Mouse (Mus musculus): Measurements from ENCODE around the gene Insig2. TPM values are rescaled to one million over a fixed set of nuclear protein-coding genes. Genes with fewer than 3 reads are reported as not detected.

The Insig2 gene
- polyA plus RNA-seq (2016; fragmentation: Nextera tagmentation; extraction: Ambion mirVana), result 17.6 and 24.0 TPM in 2 replicates

DNA sequence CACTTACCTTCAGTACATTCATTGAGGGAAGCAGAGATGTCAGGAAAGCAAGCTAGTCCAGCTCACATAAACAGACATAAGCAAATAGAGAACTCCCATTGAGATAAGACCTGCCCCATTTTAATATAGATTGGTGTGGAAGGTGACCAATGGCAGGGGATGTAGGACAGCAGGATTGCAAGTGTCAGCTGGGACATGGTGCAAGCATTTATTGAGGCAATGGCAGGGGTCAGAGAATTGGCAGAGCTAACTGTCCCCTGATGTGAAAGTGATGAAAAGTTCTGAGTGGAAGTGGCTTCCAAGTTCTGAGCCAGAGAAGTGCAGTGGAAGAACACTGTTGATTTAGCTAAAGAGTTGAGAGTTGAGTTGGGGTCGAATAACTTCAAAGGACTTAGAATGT, at the start of gene Insig2:
Gene Insig2, minus strand, starts transcription at position 105 of the 400 bp plus-strand sequence.
- Histone ChIP-seq H3K4me3 (no peak within 1 kb of the TSS), H3K27me3 (ENCODE audit: insufficient read depth, poor library complexity, severe bottlenecking) (no peaks in the 10 kb centered on the region), H3K27ac (no peak within 1 kb of the TSS), H3K36me3 (peaks cover 8% of the 10 kb centered on the region), H3K4me1 (replicated peaks) (peaks cover 9% of the 10 kb centered on the region), H3K9me3 (no peaks in the 10 kb centered on the region)
- no peak for DNase-seq (ENCODE audit: low spot score)
- 87% methylated on average over 1 of the region's 1 CpGs for WGBS

DNA sequence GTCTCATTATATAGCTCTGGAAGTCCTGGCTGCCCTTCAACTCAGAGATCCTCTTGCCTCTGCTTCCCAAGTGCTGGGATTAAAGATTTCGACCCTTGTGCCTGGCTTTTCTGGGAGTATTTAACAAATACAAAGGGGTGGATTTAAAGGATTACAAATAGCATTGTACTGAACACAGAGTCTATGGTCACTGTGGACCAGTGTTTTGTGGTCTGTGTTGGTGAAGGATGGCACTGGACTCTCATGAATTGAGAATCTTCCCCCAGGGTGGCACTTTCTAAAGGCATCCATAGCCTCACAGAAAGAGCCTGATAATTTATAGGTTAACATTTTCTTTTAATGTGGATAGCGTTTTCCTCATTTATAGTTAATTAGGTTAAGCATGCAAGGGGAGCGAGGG, 49.2 kb upstream of the Insig2 start:
- Histone ChIP-seq H3K9me3 (no peaks in the 10 kb centered on the region), H3K27ac (no peak overlapping the region), H3K4me1 (replicated peaks) (no peaks in the 10 kb centered on the region), H3K36me3 (no peaks in the 10 kb centered on the region), H3K27me3 (ENCODE audit: insufficient read depth, poor library complexity, severe bottlenecking) (no peaks in the 10 kb centered on the region), H3K4me3 (no peak overlapping the region)
- 87% methylated on average over 3 of the region's 3 CpGs for WGBS
- no peak for DNase-seq (ENCODE audit: low spot score)

GRCm38 (mm10) chr1:121380033-121380432, 47.6 kb upstream of the Insig2 start:
- 82% methylated on average over 3 of the region's 3 CpGs for WGBS
- no peak for DNase-seq (ENCODE audit: low spot score)
- H3K36me3 ChIP-seq, result no peaks in the 10 kb centered on the region

DNA sequence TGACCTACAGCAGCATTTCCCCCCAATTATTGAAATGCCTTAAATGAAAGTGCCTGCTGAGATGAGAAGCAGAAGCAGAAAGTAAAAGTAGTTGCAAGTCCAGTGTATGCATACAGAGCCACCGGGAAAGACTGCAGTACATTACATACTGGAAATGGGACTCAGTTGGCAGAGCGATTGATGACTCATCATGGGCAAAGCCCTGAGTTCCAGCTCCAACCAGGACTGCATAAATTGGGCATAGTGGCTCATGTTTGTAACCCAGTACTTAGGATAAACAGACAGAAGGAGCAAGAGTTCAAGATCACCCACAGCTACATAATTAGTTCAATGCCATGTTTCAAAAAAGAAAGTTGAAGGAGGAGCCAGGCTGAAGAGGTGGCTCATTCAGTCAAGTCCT, 45.5 kb upstream of the Insig2 start:
- no peak for DNase-seq (ENCODE audit: low spot score)
- H3K9me3 ChIP-seq, result no peaks in the 10 kb centered on the region
- WGBS, result 88% methylated on average over 2 of the region's 2 CpGs
- H3K27ac ChIP-seq, result no peak overlapping the region
- no peaks in the 10 kb centered on the region for H3K4me1 ChIP-seq (replicated peaks)
- H3K27me3 ChIP-seq (ENCODE audit: insufficient read depth, poor library complexity, severe bottlenecking), result no peaks in the 10 kb centered on the region
- H3K4me3 ChIP-seq, result no peak overlapping the region
- no peaks in the 10 kb centered on the region for H3K36me3 ChIP-seq

More at GRCm38 (mm10) chr1:121380033-121380432, 47.6 kb upstream of the Insig2 start:
- Histone ChIP-seq H3K27me3 (ENCODE audit: insufficient read depth, poor library complexity, severe bottlenecking) (no peaks in the 10 kb centered on the region), H3K9me3 (no peaks in the 10 kb centered on the region), H3K27ac (no peak overlapping the region), H3K4me3 (no peak overlapping the region), H3K4me1 (replicated peaks) (no peaks in the 10 kb centered on the region)

DNA sequence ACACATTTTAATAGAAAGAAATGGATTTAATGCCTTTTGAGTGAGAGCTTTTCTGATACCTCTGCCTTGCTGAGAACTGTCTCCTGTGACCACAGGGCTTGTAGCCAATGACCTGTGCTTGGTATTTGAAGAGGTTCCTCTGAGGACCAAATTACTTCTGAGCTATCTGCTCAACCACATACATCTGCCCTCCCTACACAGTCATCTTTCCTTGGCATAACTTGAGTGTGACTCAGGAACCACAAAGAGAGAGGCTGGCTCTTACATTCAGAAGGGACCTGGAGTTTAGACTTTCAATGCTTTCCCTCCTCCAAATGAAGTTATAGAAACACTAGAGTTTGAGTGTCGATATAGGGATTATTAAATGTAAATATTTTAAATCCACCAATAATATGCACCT, 45.0 kb upstream of the Insig2 start:
- no peak overlapping the region for H3K4me3 ChIP-seq
- H3K27me3 ChIP-seq (ENCODE audit: insufficient read depth, poor library complexity, severe bottlenecking), result no peaks in the 10 kb centered on the region
- no peaks in the 10 kb centered on the region for H3K36me3 ChIP-seq
- WGBS, result 83% methylated on average over 1 of the region's 1 CpGs
- DNase-seq (ENCODE audit: low spot score), result no peak
- no peaks in the 10 kb centered on the region for H3K4me1 ChIP-seq (replicated peaks)
- H3K9me3 ChIP-seq, result no peaks in the 10 kb centered on the region
- no peak overlapping the region for H3K27ac ChIP-seq

- H3K27me3 ChIP-seq (ENCODE audit: insufficient read depth, poor library complexity, severe bottlenecking), result no peaks in the 10 kb centered on the region
- no peaks in the 10 kb centered on the region for H3K4me1 ChIP-seq (replicated peaks)
- no peaks in the 10 kb centered on the region for H3K9me3 ChIP-seq
- no peak overlapping the region for H3K27ac ChIP-seq
- no peaks in the 10 kb centered on the region for H3K36me3 ChIP-seq
- 81% methylated on average over 2 of the region's 2 CpGs for WGBS
- H3K4me3 ChIP-seq, result no peak overlapping the region
- no peak for DNase-seq (ENCODE audit: low spot score)
Measured at GRCm38 (mm10) chr1:121373631-121374030, 41.2 kb upstream of the Insig2 start.

- Histone ChIP-seq H3K27ac (no peak overlapping the region), H3K4me3 (no peak overlapping the region), H3K4me1 (replicated peaks) (no peaks in the 10 kb centered on the region), H3K9me3 (no peaks in the 10 kb centered on the region), H3K27me3 (ENCODE audit: insufficient read depth, poor library complexity, severe bottlenecking) (no peaks in the 10 kb centered on the region), H3K36me3 (no peaks in the 10 kb centered on the region)
- 82% methylated on average over 1 of the region's 1 CpGs for WGBS
- DNase-seq (ENCODE audit: low spot score), result no peak
Measured at GRCm38 (mm10) chr1:121372656-121373055, 40.3 kb upstream of the Insig2 start.

GRCm38 (mm10) chr1:121371449-121371848, 39.1 kb upstream of the Insig2 start:
- Histone ChIP-seq H3K36me3 (no peaks in the 10 kb centered on the region), H3K4me3 (no peak overlapping the region), H3K4me1 (replicated peaks) (peaks cover 7% of the 10 kb centered on the region; the same call in 1 of the 2 replicates), H3K9me3 (no peaks in the 10 kb centered on the region), H3K27me3 (ENCODE audit: insufficient read depth, poor library complexity, severe bottlenecking) (no peaks in the 10 kb centered on the region), H3K27ac (no peak overlapping the region)
- DNase-seq (ENCODE audit: low spot score), result no peak
- 83% methylated on average over 12 of the region's 12 CpGs for WGBS

- H3K27me3 ChIP-seq (ENCODE audit: insufficient read depth, poor library complexity, severe bottlenecking), result no peaks in the 10 kb centered on the region
- no peak overlapping the region for H3K4me3 ChIP-seq
- H3K27ac ChIP-seq, result no peak overlapping the region
- no peaks in the 10 kb centered on the region for H3K36me3 ChIP-seq
- no peaks in the 10 kb centered on the region for H3K9me3 ChIP-seq
- peaks cover 7% of the 10 kb centered on the region; the same call in 1 of the 2 replicates for H3K4me1 ChIP-seq (replicated peaks)
- WGBS, result 36% methylated on average over 9 of the region's 9 CpGs
- peak; percentile 12 for DNase-seq (ENCODE audit: low spot score)
Measured at GRCm38 (mm10) chr1:121367257-121367656, 34.9 kb upstream of the Insig2 start.

DNA sequence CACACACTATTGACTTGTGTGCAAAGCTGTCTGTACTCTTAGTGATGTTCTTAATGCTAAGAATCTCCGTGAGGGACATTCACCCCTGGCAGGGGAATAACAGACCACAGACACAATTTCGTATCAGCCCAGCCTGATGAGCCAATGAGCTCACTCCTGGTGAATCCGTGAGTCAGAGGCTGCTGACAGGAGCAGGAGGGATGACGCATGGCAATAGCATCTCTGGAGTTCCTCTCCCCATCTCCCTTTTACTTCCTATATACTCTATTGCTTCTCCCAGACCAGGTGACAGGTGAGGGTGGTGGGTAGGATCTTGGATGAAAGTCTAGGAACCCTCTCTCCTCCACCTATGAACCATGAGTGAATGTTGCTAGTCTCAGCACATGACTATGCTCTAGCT, 28.2 kb upstream of the Insig2 start:
- 78% methylated on average over 4 of the region's 4 CpGs for whole genome bisulfite sequencing
- Histone ChIP-seq H3K9me3 (no peaks in the 10 kb centered on the region), H3K27ac (no peak overlapping the region), H3K27me3 (ENCODE audit: insufficient read depth, poor library complexity, severe bottlenecking) (no peaks in the 10 kb centered on the region; the same call in 1 of the 2 replicates), H3K36me3 (no peaks in the 10 kb centered on the region), H3K4me1 (replicated peaks) (0 out of 2 replicates have a peak, but pooled peaks cover 4% of the 10 kb centered on the region), H3K4me3 (no peak overlapping the region)
- DNase-seq (ENCODE audit: low spot score), result no peak

- no peaks in the 10 kb centered on the region for H3K36me3 ChIP-seq
- no peak overlapping the region for H3K27ac ChIP-seq
- WGBS, result 84% methylated on average over 12 of the region's 12 CpGs
Measured at GRCm38 (mm10) chr1:121359680-121360079, 27.3 kb upstream of the Insig2 start.

DNA sequence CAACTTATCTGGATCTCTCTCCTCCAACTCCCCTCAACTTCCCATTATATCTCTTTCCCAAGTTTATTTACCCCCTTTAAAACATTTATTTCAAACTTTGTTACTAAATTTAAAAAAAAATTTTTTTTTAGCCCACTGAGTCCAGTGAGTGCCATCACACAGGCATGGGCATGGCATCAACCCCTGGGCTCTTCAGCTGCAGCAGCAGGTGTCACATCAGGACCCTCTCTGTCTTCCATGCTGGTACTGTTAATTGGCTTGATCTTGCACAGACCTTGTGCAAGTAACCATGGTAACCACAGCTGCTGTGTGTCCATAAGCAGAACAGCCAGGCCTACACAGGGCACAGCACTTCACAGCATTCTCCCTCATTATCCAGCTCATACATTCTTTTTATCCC, 21.4 kb upstream of the Insig2 start:
- no peak for DNase-seq (ENCODE audit: low spot score)
- no peak overlapping the region for H3K27ac ChIP-seq

More at GRCm38 (mm10) chr1:121359680-121360079, 27.3 kb upstream of the Insig2 start:
- Histone ChIP-seq H3K4me1 (replicated peaks) (0 out of 2 replicates have a peak, but pooled peaks cover 4% of the 10 kb centered on the region), H3K4me3 (no peak overlapping the region), H3K9me3 (no peaks in the 10 kb centered on the region), H3K27me3 (ENCODE audit: insufficient read depth, poor library complexity, severe bottlenecking) (no peaks in the 10 kb centered on the region; the same call in 1 of the 2 replicates)
- no peak for DNase-seq (ENCODE audit: low spot score)

DNA sequence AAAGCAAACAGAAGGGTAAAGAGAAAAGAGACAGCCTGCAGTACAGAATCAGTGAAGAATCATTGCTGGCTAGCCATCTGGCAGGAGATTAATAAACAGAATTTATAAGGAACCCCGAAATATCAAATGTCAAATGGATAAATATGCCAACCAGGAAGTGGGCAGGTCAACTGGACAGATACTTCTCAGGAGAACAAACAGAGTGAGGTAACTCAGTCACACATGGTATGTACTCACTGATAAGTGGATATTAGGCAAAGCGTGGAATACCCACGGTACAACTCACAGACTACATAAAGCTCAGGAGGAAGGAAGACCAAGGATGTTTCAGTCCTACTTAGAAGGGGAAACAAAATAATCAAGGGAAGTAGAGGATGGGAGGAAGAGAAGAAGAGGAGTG, 18.6 kb upstream of the Insig2 start:
- H3K36me3 ChIP-seq, result no peaks in the 10 kb centered on the region
- no peak for DNase-seq (ENCODE audit: low spot score)
- no peaks in the 10 kb centered on the region for H3K4me1 ChIP-seq (replicated peaks)
- H3K9me3 ChIP-seq, result 0 out of 2 replicates have a peak, but pooled peaks cover 3% of the 10 kb centered on the region
- H3K4me3 ChIP-seq, result no peak overlapping the region
- WGBS, result 90% methylated on average over 3 of the region's 3 CpGs
- H3K27ac ChIP-seq, result no peak overlapping the region
- H3K27me3 ChIP-seq (ENCODE audit: insufficient read depth, poor library complexity, severe bottlenecking), result no peaks in the 10 kb centered on the region

More for the DNA sequence above, 21.4 kb upstream of the Insig2 start:
- H3K4me1 ChIP-seq (replicated peaks), result 0 out of 2 replicates have a peak, but pooled peaks cover 4% of the 10 kb centered on the region
- no peak overlapping the region for H3K4me3 ChIP-seq
- no peaks in the 10 kb centered on the region for H3K36me3 ChIP-seq
- H3K9me3 ChIP-seq, result 0 out of 2 replicates have a peak, but pooled peaks cover 3% of the 10 kb centered on the region
- no peaks in the 10 kb centered on the region for H3K27me3 ChIP-seq (ENCODE audit: insufficient read depth, poor library complexity, severe bottlenecking)

DNA sequence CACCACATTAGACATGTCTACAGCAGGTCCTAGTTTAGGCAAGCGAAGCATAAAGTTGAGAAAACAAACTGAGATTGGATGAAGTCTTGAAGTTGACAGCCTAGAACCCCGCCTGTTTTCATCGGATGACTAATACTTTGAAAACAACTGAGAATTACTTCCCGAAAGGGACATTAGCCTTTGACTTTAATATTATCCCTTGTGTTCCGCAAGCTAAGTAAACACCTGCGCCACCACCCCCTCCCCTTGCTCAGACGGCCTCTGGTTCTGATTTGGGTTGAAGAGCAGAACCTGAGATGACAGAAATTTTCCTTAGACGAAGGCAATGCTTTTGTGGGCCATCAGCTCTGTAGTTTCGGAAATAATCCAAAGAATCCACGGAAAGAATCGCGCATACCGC, 18.2 kb upstream of the Insig2 start:
- H3K27me3 ChIP-seq (ENCODE audit: insufficient read depth, poor library complexity, severe bottlenecking), result no peaks in the 10 kb centered on the region
- no peaks in the 10 kb centered on the region for H3K36me3 ChIP-seq
- DNase-seq (ENCODE audit: low spot score), result no peak
- no peaks in the 10 kb centered on the region for H3K4me1 ChIP-seq (replicated peaks)
- 0 out of 2 replicates have a peak, but pooled peaks cover 3% of the 10 kb centered on the region for H3K9me3 ChIP-seq
- H3K4me3 ChIP-seq, result no peak overlapping the region
- no peak overlapping the region for H3K27ac ChIP-seq
- WGBS, result 89% methylated on average over 13 of the region's 13 CpGs

Data from hindbrain, embryonic 10.5 days (tissue).